Mouse (Mus musculus) limb, embryonic 11.5 days (tissue): ENCODE measurements around the gene Npepl1. TPM values are rescaled to one million over a fixed set of nuclear protein-coding genes. Genes with fewer than 3 reads are reported as not detected.
A peak's percentile ranks its signal among the peaks of the same experiment; 100 is the strongest.

Experiments used
- ATAC-seq: fragments of 200-750 bp; cut with Nextera tagmentation; 2 replicates; pipeline ENCODE4 v1.8.0; 2017; ENCODE audit warnings: low read depth; ENCODE audit not compliant: insufficient number of reproducible peaks, low FRiP score, low TSS enrichment
- DNase-seq: peaks from one replicate; pipeline ENCODE4 v3.0.0-alpha.2; 2015; ENCODE audit warnings: low spot score
- H3K27ac ChIP-seq: fragments of 300-500 bp; sonication (generic); replicated peaks from 2 replicates; pipeline ENCODE4 v1.5.1; 2014; ENCODE audit warnings: low read depth, mild to moderate bottlenecking, low read length
- H3K27me3 ChIP-seq: fragments of 300-500 bp; sonication (generic); 2 replicates; pipeline ENCODE4 v1.6.1; 2014; ENCODE audit warnings: mild to moderate bottlenecking, low read length, mixed read lengths; ENCODE audit not compliant: control insufficient read depth, insufficient read depth
- H3K36me3 ChIP-seq: fragments of 300-500 bp; sonication (generic); 2 replicates; pipeline ENCODE4 v1.6.1; 2014; ENCODE audit warnings: mild to moderate bottlenecking, low read length, moderate library complexity, mixed read lengths; ENCODE audit not compliant: control insufficient read depth, insufficient read depth
- H3K4me1 ChIP-seq: fragments of 300-500 bp; sonication (generic); 2 replicates; pipeline ENCODE4 v1.6.1; 2014; ENCODE audit warnings: low read length, mixed read lengths; ENCODE audit not compliant: control insufficient read depth, insufficient read depth
- H3K4me2 ChIP-seq: fragments of 300-500 bp; sonication (generic); 2 replicates; pipeline ENCODE4 v1.6.1; 2014; ENCODE audit warnings: low read depth, mild to moderate bottlenecking, moderate library complexity; ENCODE audit not compliant: severe bottlenecking
- H3K4me3 ChIP-seq: fragments of 300-500 bp; sonication (generic); 2 replicates; pipeline ENCODE4 v1.5.1; 2014; ENCODE audit warnings: low read depth, low read length
- H3K9ac ChIP-seq: fragments of 300-500 bp; sonication (generic); 2 replicates; pipeline ENCODE4 v1.6.1; 2014; ENCODE audit warnings: mild to moderate bottlenecking, low read length
- H3K9me3 ChIP-seq: fragments of 300-500 bp; sonication (generic); 2 replicates; pipeline ENCODE4 v1.6.1; 2016; ENCODE audit warnings: low read length; ENCODE audit not compliant: control insufficient read depth
- WGBS: fragments of 180-500 bp; shearing (Covaris S2); extraction: QIAGEN DNeasy Blood & Tissue Kit; methylation state at CpG from one replicate; pipeline ENCODE4 v1.1.7; 2014; 5-methylcytosine and 5-hydroxymethylcytosine counted together
- polyA plus RNA-seq: library from polyadenylated mRNA; unstranded; fragments of >200 nt; fragmentation: Nextera tagmentation; extraction: Ambion mirVana; gene quantifications from 2 replicates; pipeline ENCODE4 v1.2.1, GENCODE M21; 2014

Gene Npepl1
- 34.5 and 40.2 TPM in 2 replicates for polyA plus RNA-seq

DNA sequence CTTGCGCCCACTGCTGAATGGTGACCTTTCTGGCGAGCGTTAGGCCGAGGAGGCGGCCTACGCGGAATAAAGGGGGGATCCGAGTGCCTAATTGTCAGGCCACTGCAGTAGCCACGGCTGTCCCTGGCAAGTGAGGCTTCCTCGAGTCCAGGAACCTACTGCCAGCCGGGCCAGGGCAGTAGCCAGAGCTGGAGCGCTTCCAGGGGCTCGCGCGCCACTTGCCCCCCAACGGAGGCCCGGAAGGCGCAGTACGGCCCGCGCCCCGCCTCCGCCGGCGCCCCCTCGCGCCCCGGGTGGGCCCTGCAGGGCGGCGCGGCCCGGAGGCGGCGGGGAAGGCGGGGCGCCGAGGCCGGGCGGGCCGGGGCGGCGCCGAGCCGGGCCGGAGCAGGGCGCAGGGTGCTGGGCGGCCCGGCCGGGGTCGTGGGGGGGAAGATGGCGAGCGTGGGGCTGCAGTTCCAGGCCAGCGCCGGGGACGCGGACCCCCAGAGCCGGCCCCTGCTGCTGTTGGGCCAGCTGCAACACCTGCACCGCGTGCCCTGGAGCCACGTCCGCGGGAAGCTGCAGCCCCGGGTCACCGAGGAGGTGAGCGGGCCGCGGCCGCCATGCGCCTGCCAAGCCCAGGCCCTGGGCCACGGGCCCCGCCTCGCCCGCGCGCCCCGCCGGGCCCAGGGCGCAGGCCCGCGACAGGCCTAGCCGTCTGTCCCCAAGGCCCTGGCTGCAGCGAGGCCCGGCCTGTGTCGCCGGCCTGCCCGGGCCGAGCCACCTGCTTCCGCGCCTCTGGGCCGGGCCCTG is at the start of gene Npepl1:
TSS of gene Npepl1 (plus strand) at position 359 of the 792 bp plus-strand sequence.
- 3% methylated on average over 67 of the region's 90 CpGs for WGBS
- no peaks in the 10 kb centered on the region for H3K27me3 ChIP-seq
- peaks cover 6% of the 10 kb centered on the region for H3K4me1 ChIP-seq
- 0 out of 2 replicates have a peak, but pooled peaks cover 2% of the 10 kb centered on the region for H3K36me3 ChIP-seq
- peak within 1 kb of the TSS; percentile 65 for H3K27ac ChIP-seq
- peak; percentile 72 for DNase-seq
- peak within 1 kb of the TSS; percentile 91 for H3K9ac ChIP-seq
- H3K4me3 ChIP-seq, result peak within 1 kb of the TSS; percentile 39
- ATAC-seq, result peak; percentile 83
- no peaks in the 10 kb centered on the region for H3K9me3 ChIP-seq
- peak within 1 kb of the TSS; percentile 77 for H3K4me2 ChIP-seq

GRCm38 (mm10) chr2:174061219-174061618 is 48.9 kb upstream of the Npepl1 start:
- WGBS, result 43% methylated on average over 2 of the region's 2 CpGs
- ATAC-seq (no peak), DNase-seq (peak; percentile 10)
- no peak overlapping the region for H3K4me2 ChIP-seq
- H3K27me3 ChIP-seq, result no peaks in the 10 kb centered on the region
- H3K9me3 ChIP-seq, result no peaks in the 10 kb centered on the region
- no peak overlapping the region for H3K4me3 ChIP-seq
- no peaks in the 10 kb centered on the region for H3K4me1 ChIP-seq
- H3K27ac ChIP-seq, result no peak overlapping the region
- no peak overlapping the region for H3K9ac ChIP-seq
- no peaks in the 10 kb centered on the region for H3K36me3 ChIP-seq

DNA sequence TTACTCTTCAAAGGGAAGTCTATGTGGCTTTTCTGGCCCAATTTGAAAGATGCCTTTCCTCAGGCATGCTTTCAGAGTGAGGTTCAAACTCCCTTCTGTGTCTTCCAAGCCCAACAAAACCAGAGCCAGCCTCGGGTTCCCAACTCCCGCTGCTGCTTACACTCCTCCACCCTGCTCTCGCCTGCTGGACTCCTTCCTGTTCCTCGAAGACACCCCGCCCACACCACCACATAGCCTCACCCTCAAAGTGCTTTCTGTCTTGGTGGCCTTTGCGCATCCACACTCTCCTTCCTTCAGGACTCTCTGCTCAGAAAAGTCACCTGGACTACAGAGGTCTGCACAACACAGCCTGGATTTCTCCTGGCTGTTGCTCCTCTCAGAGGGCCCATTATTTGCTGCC is 47.1 kb upstream of the Npepl1 start:
- Histone ChIP-seq H3K9ac (no peak overlapping the region), H3K4me3 (no peak overlapping the region), H3K36me3 (no peaks in the 10 kb centered on the region), H3K4me2 (no peak overlapping the region), H3K27ac (no peak overlapping the region), H3K27me3 (no peaks in the 10 kb centered on the region), H3K4me1 (no peaks in the 10 kb centered on the region), H3K9me3 (no peaks in the 10 kb centered on the region)
- 77% methylated on average over 6 of the region's 6 CpGs for WGBS
- DNase-seq (no peak), ATAC-seq (no peak)

- H3K27ac ChIP-seq, result 0 out of 2 replicates have a peak overlapping the region, but pooled peaks have one; percentile 18
- H3K4me1 ChIP-seq, result no peaks in the 10 kb centered on the region
- no peaks in the 10 kb centered on the region for H3K9me3 ChIP-seq
- H3K27me3 ChIP-seq, result no peaks in the 10 kb centered on the region
- 62% methylated on average over 9 of the region's 9 CpGs for WGBS
- no peak overlapping the region for H3K4me3 ChIP-seq
- no peak overlapping the region for H3K4me2 ChIP-seq
- no peak overlapping the region for H3K9ac ChIP-seq
- H3K36me3 ChIP-seq, result no peaks in the 10 kb centered on the region
- DNase-seq, result peak; percentile 34
- peak; percentile 45; the same call in 1 of the 2 replicates for ATAC-seq
Measured at GRCm38 (mm10) chr2:174063527-174064211, 46.5 kb upstream of the Npepl1 start.

GRCm38 (mm10) chr2:174067793-174068419 is 42.2 kb upstream of the Npepl1 start:
- H3K9ac ChIP-seq, result no peak overlapping the region
- no peaks in the 10 kb centered on the region for H3K4me1 ChIP-seq
- DNase-seq (no peak), ATAC-seq (no peak)
- H3K36me3 ChIP-seq, result no peaks in the 10 kb centered on the region
- 88% methylated on average over 6 of the region's 6 CpGs for WGBS
- no peak overlapping the region for H3K4me3 ChIP-seq
- no peak overlapping the region for H3K4me2 ChIP-seq
- no peak overlapping the region for H3K27ac ChIP-seq
- H3K27me3 ChIP-seq, result no peaks in the 10 kb centered on the region
- H3K9me3 ChIP-seq, result no peaks in the 10 kb centered on the region

DNA sequence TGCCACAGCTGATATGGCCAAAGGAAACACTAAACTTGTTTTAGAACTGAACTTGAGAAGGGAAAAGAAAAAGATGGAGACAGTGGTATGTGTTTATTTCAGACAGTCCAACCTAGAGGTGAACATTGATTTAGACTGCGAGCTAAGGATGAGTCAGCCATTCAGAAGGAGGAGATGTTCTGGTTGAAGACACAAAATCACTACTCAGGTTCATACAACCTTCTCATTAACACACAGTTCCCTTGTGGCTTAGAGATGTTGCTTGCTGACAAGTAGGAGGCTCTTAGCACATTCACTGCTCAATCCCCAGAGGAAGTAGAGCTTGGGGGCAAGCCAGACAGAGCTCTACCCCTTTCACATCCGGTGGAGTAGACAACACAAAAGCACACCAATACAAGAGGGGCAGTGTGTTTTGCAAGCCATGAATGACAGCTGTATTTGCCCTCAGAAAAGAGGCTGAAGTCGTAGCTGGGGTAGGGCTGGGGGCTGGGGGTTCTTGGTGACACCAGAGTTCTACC is 40.6 kb upstream of the Npepl1 start:
- ATAC-seq (no peak), DNase-seq (no peak)
- Histone ChIP-seq H3K4me2 (no peak overlapping the region), H3K4me3 (no peak overlapping the region), H3K9ac (no peak overlapping the region), H3K27me3 (no peaks in the 10 kb centered on the region), H3K4me1 (no peaks in the 10 kb centered on the region), H3K27ac (no peak overlapping the region), H3K36me3 (no peaks in the 10 kb centered on the region), H3K9me3 (no peaks in the 10 kb centered on the region)
- 86% methylated on average over 3 of the region's 3 CpGs for WGBS

GRCm38 (mm10) chr2:174071406-174071805 is 38.7 kb upstream of the Npepl1 start:
- no peaks in the 10 kb centered on the region for H3K9me3 ChIP-seq
- no peak for DNase-seq
- H3K9ac ChIP-seq, result no peak overlapping the region
- H3K4me2 ChIP-seq, result no peak overlapping the region
- peaks cover 5% of the 10 kb centered on the region for H3K4me1 ChIP-seq
- ATAC-seq, result no peak
- no peak overlapping the region for H3K4me3 ChIP-seq
- H3K27me3 ChIP-seq, result no peaks in the 10 kb centered on the region
- H3K27ac ChIP-seq, result no peak overlapping the region
- H3K36me3 ChIP-seq, result no peaks in the 10 kb centered on the region
- 92% methylated on average over 5 of the region's 5 CpGs for WGBS

- 72% methylated on average over 5 of the region's 5 CpGs for WGBS
- H3K4me1 ChIP-seq, result peaks cover 8% of the 10 kb centered on the region
- no peaks in the 10 kb centered on the region for H3K9me3 ChIP-seq
- H3K4me2 ChIP-seq, result no peak overlapping the region
- H3K27me3 ChIP-seq, result no peaks in the 10 kb centered on the region
- DNase-seq (no peak), ATAC-seq (no peak)
- H3K9ac ChIP-seq, result no peak overlapping the region
- H3K4me3 ChIP-seq, result no peak overlapping the region
- H3K36me3 ChIP-seq, result no peaks in the 10 kb centered on the region
- H3K27ac ChIP-seq, result no peak overlapping the region
Measured at GRCm38 (mm10) chr2:174073156-174073790, 36.9 kb upstream of the Npepl1 start.
